Mouse (Mus musculus) hindbrain, embryonic 14.5 days (tissue): ENCODE results near the gene Epsti1. TPM values are rescaled to one million over a fixed set of nuclear protein-coding genes. Genes with fewer than 3 reads are reported as not detected.

ENCODE experiments used
- ATAC-seq: fragments of 200-750 bp; cut with Nextera tagmentation; 2 replicates; pipeline ENCODE4 v1.8.0; 2017; ENCODE audit warnings: moderate number of reproducible peaks, mild to moderate bottlenecking, moderate TSS enrichment, moderate library complexity; ENCODE audit not compliant: low FRiP score
- DNase-seq: peaks from one replicate; pipeline ENCODE4 v3.0.0-alpha.2; 2015; ENCODE audit warnings: low spot score
- H3K27ac ChIP-seq: fragments of 300-500 bp; sonication (generic); 2 replicates; pipeline ENCODE4 v1.5.1; 2014; ENCODE audit warnings: mild to moderate bottlenecking, moderate library complexity
- H3K27me3 ChIP-seq: fragments of 300-500 bp; sonication (generic); 2 replicates; pipeline ENCODE4 v1.6.1; 2014; ENCODE audit warnings: mild to moderate bottlenecking, low read length, mixed read lengths; ENCODE audit not compliant: control insufficient read depth, insufficient read depth
- H3K36me3 ChIP-seq: fragments of 300-500 bp; sonication (generic); replicated peaks from 2 replicates; pipeline ENCODE4 v1.6.1; 2014; ENCODE audit not compliant: control insufficient read depth, insufficient read depth
- H3K4me1 ChIP-seq: fragments of 300-500 bp; sonication (generic); replicated peaks from 2 replicates; pipeline ENCODE4 v1.6.1; 2014; ENCODE audit warnings: antibody characterized with exemption, low read length, mixed read lengths; ENCODE audit not compliant: control insufficient read depth, insufficient read depth
- H3K4me2 ChIP-seq: fragments of 300-500 bp; sonication (generic); replicated peaks from 2 replicates; pipeline ENCODE4 v1.6.1; 2014; ENCODE audit warnings: mild to moderate bottlenecking, moderate library complexity
- H3K4me3 ChIP-seq: fragments of 300-500 bp; sonication (generic); replicated peaks from 2 replicates; pipeline ENCODE4 v1.5.1; 2014; ENCODE audit warnings: mild to moderate bottlenecking, low read length
- H3K9ac ChIP-seq: fragments of 300-500 bp; sonication (generic); 2 replicates; pipeline ENCODE4 v1.6.1; 2014
- H3K9me3 ChIP-seq: fragments of 300-500 bp; sonication (generic); 2 replicates; pipeline ENCODE4 v1.6.1; 2016; ENCODE audit warnings: low read length; ENCODE audit not compliant: control insufficient read depth
- WGBS: fragments of 180-500 bp; shearing (Covaris S2); extraction: QIAGEN DNeasy Blood & Tissue Kit; methylation state at CpG from one replicate; pipeline ENCODE4 v1.1.7; 2014; 5-methylcytosine and 5-hydroxymethylcytosine counted together
- polyA plus RNA-seq: library from polyadenylated mRNA; unstranded; fragments of >200 nt; fragmentation: Nextera tagmentation; extraction: Ambion mirVana; gene quantifications from 2 replicates; pipeline ENCODE4 v1.2.1, GENCODE M21; 2014

Epsti1 gene
- polyA plus RNA-seq, 1 experiment from 2014 or later, result 0.33 TPM

GRCm38 (mm10) chr14:78016398-78016797 lies 112.4 kb downstream of the Epsti1 start:
- ATAC-seq, result no peak
- DNase-seq, result no peak

GRCm38 (mm10) chr14:78019935-78020334 lies 115.9 kb downstream of the Epsti1 start:
- H3K9me3 ChIP-seq, result peaks cover 5% of the 10 kb centered on the region; the same call in 1 of the 2 replicates
- DNase-seq, result no peak
- no peaks in the 10 kb centered on the region for H3K4me1 ChIP-seq
- H3K4me3 ChIP-seq, result no peak overlapping the region
- no peak for ATAC-seq
- H3K4me2 ChIP-seq, result no peak overlapping the region
- WGBS, result 13% methylated on average over 8 of the region's 8 CpGs
- no peaks in the 10 kb centered on the region for H3K36me3 ChIP-seq
- H3K27me3 ChIP-seq, result no peaks in the 10 kb centered on the region
- H3K27ac ChIP-seq, result no peak overlapping the region; the same call in 1 of the 2 replicates
- no peak overlapping the region for H3K9ac ChIP-seq

More at GRCm38 (mm10) chr14:78016398-78016797, 112.4 kb downstream of the Epsti1 start:
- WGBS, result 72% methylated on average over 4 of the region's 4 CpGs
- H3K4me2 ChIP-seq, result no peak overlapping the region
- no peak overlapping the region for H3K4me3 ChIP-seq
- no peaks in the 10 kb centered on the region for H3K9me3 ChIP-seq
- no peak overlapping the region for H3K9ac ChIP-seq
- no peaks in the 10 kb centered on the region for H3K4me1 ChIP-seq
- no peak overlapping the region for H3K27ac ChIP-seq
- no peaks in the 10 kb centered on the region for H3K36me3 ChIP-seq
- no peaks in the 10 kb centered on the region for H3K27me3 ChIP-seq

GRCm38 (mm10) chr14:78038876-78039275 lies 134.8 kb downstream of the Epsti1 start:
- Histone ChIP-seq H3K4me1 (no peaks in the 10 kb centered on the region), H3K4me2 (peak overlapping the region; percentile 13), H3K9ac (no peak overlapping the region), H3K36me3 (no peaks in the 10 kb centered on the region), H3K4me3 (no peak overlapping the region), H3K9me3 (no peaks in the 10 kb centered on the region), H3K27ac (peak overlapping the region; percentile 26; the same call in 1 of the 2 replicates), H3K27me3 (no peaks in the 10 kb centered on the region)
- ATAC-seq (no peak), DNase-seq (no peak)
- 54% methylated on average over 8 of the region's 8 CpGs for WGBS

GRCm38 (mm10) chr14:78040643-78041042 lies 136.6 kb downstream of the Epsti1 start:
- Histone ChIP-seq H3K4me1 (no peaks in the 10 kb centered on the region), H3K27ac (no peak overlapping the region), H3K27me3 (no peaks in the 10 kb centered on the region), H3K36me3 (no peaks in the 10 kb centered on the region), H3K4me3 (no peak overlapping the region), H3K9ac (no peak overlapping the region), H3K9me3 (no peaks in the 10 kb centered on the region), H3K4me2 (no peak overlapping the region)
- DNase-seq, result no peak
- WGBS, result 87% methylated on average over 6 of the region's 6 CpGs
- no peak for ATAC-seq

GRCm38 (mm10) chr14:78041886-78042526 lies 138.0 kb downstream of the Epsti1 start:
- H3K36me3 ChIP-seq, result no peaks in the 10 kb centered on the region
- no peaks in the 10 kb centered on the region for H3K4me1 ChIP-seq
- no peaks in the 10 kb centered on the region for H3K9me3 ChIP-seq
- H3K27me3 ChIP-seq, result no peaks in the 10 kb centered on the region
- ATAC-seq (no peak), DNase-seq (no peak)
- H3K27ac ChIP-seq, result no peak overlapping the region
- H3K9ac ChIP-seq, result no peak overlapping the region
- no peak overlapping the region for H3K4me2 ChIP-seq
- 81% methylated on average over 11 of the region's 11 CpGs for WGBS
- H3K4me3 ChIP-seq, result no peak overlapping the region

- Histone ChIP-seq H3K4me3 (no peak overlapping the region), H3K4me2 (no peak overlapping the region), H3K9ac (no peak overlapping the region), H3K4me1 (no peaks in the 10 kb centered on the region), H3K9me3 (no peaks in the 10 kb centered on the region), H3K36me3 (no peaks in the 10 kb centered on the region), H3K27me3 (no peaks in the 10 kb centered on the region), H3K27ac (no peak overlapping the region)
- 24% methylated on average over 2 of the region's 2 CpGs for WGBS
- ATAC-seq (no peak), DNase-seq (no peak)
Observed at GRCm38 (mm10) chr14:78043079-78043478, 139.0 kb downstream of the Epsti1 start.

GRCm38 (mm10) chr14:78048258-78048657 lies 144.2 kb downstream of the Epsti1 start:
- Histone ChIP-seq H3K9me3 (no peaks in the 10 kb centered on the region), H3K4me3 (no peak overlapping the region), H3K4me2 (no peak overlapping the region), H3K36me3 (no peaks in the 10 kb centered on the region), H3K4me1 (no peaks in the 10 kb centered on the region), H3K27me3 (no peaks in the 10 kb centered on the region), H3K9ac (no peak overlapping the region), H3K27ac (no peak overlapping the region)
- DNase-seq (no peak), ATAC-seq (no peak)
- WGBS, result 67% methylated on average over 3 of the region's 3 CpGs

GRCm38 (mm10) chr14:78048674-78049073 lies 144.6 kb downstream of the Epsti1 start:
- H3K27me3 ChIP-seq, result no peaks in the 10 kb centered on the region
- H3K4me2 ChIP-seq, result no peak overlapping the region
- WGBS, result 94% methylated on average over 4 of the region's 4 CpGs
- H3K4me3 ChIP-seq, result no peak overlapping the region
- no peak overlapping the region for H3K27ac ChIP-seq
- ATAC-seq (no peak), DNase-seq (no peak)
- H3K9ac ChIP-seq, result no peak overlapping the region
- H3K9me3 ChIP-seq, result no peaks in the 10 kb centered on the region
- no peaks in the 10 kb centered on the region for H3K36me3 ChIP-seq
- no peaks in the 10 kb centered on the region for H3K4me1 ChIP-seq
